Mouse (Mus musculus) left cerebral cortex, postnatal 14 days (tissue): Measurements from ENCODE around the gene 1700008O03Rik. TPM values are rescaled to one million over a fixed set of nuclear protein-coding genes. Genes with fewer than 3 reads are reported as not detected.

ENCODE experiments used
- DNase-seq, 2 experiments: peaks; one replicate each; pipeline ENCODE4 v3.0.0; 2021 to 2022; ENCODE audit warnings: low spot score in 2 of 2, mixed read lengths in 1 of 2
- intact Hi-C: fragments of 180-260 bp; cut with DNase I; formaldehyde crosslinking; loops from one replicate; pipeline ENCODE4 v1.15.1; 2025
- total RNA-seq, 2 experiments: library from RNA; stranded (reverse); gene quantifications; 2 replicates each; pipeline ENCODE4 v1.2.3; 2021

The 1700008O03Rik gene
- total RNA-seq, 2 experiments from 2014 or later = 2.3 TPM

GRCm38 (mm10) chr7:44322290-44322689 lies 63.3 kb downstream of the 1700008O03Rik start:
- DNase-seq = no peak
- intact Hi-C loops = no loop called here

GRCm38 (mm10) chr7:44320886-44321285 lies 64.7 kb downstream of the 1700008O03Rik start:
- intact Hi-C loops = no loop called here
- peak; percentile 67 to 74 for DNase-seq

GRCm38 (mm10) chr7:44317913-44318312 lies 67.7 kb downstream of the 1700008O03Rik start:
- no peak for DNase-seq
- intact Hi-C loops = loop anchor here (5.0 kb wide), 1 partner anchor 56 kb away; the partner anchor contains the start of gene Gm15517

- intact Hi-C loops = no loop called here
Measured at GRCm38 (mm10) chr7:44312484-44312883, 73.1 kb downstream of the 1700008O03Rik start.

GRCm38 (mm10) chr7:44311713-44312304 lies 73.8 kb downstream of the 1700008O03Rik start:
- intact Hi-C loops = no loop called here
- no peak for DNase-seq

More at GRCm38 (mm10) chr7:44312484-44312883, 73.1 kb downstream of the 1700008O03Rik start:
- DNase-seq = no peak

- DNase-seq = peak; percentile 73 to 81
- intact Hi-C loops = no loop called here
Measured at GRCm38 (mm10) chr7:44310878-44311712, 74.5 kb downstream of the 1700008O03Rik start.

- intact Hi-C loops = no loop called here
- DNase-seq = no peak
Measured at GRCm38 (mm10) chr7:44310285-44310877, 75.2 kb downstream of the 1700008O03Rik start.

Other genes starting within 250 kb of the 1700008O03Rik start
- gene Klk1b16, start 249.1 kb downstream of the 1700008O03Rik start, total RNA-seq = not detected
- gene Klk1b24, start 197.6 kb downstream of the 1700008O03Rik start, total RNA-seq = not detected
- not detected for gene Klk1b3, start 187.6 kb downstream of the 1700008O03Rik start, total RNA-seq
- not detected for gene Klk1b4, start 178.4 kb downstream of the 1700008O03Rik start, total RNA-seq
- not detected for gene Klk1b5, start 169.9 kb downstream of the 1700008O03Rik start, total RNA-seq
- gene Klk1, start 160.5 kb downstream of the 1700008O03Rik start, total RNA-seq = not detected
- not detected for gene Gm36864, start 149.6 kb downstream of the 1700008O03Rik start, total RNA-seq
- 1 to 10 TPM; 1.5 to 2.0 TPM for gene 1700028J19Rik, start 139.1 kb downstream of the 1700008O03Rik start, total RNA-seq
- 10 to 100 TPM; 88.7 to 94.1 TPM for gene 2410002F23Rik, start 139.1 kb downstream of the 1700008O03Rik start, total RNA-seq
- gene Acp4, start 128.4 kb downstream of the 1700008O03Rik start, total RNA-seq = not detected
- gene Gm15517, start 124.4 kb downstream of the 1700008O03Rik start, total RNA-seq = not detected
- gene Clec11a, start 78.9 kb downstream of the 1700008O03Rik start, total RNA-seq = 1 to 10 TPM; 2.6 to 3.6 TPM
- 100 to 1,000 TPM; 512 to 537 TPM for gene Shank1, start 75.6 kb downstream of the 1700008O03Rik start, total RNA-seq
- gene Syt3, start 1.7 kb downstream of the 1700008O03Rik start, total RNA-seq = 10 to 100 TPM; 77.1 to 81.9 TPM
- 100 to 1,000 TPM; 269 to 330 TPM for gene Lrrc4b, start 43.2 kb upstream of the 1700008O03Rik start, total RNA-seq
- 10 to 100 TPM; 11.2 to 13.4 TPM for gene Aspdh, start 79.6 kb upstream of the 1700008O03Rik start, total RNA-seq
- gene Josd2, start 82.2 kb upstream of the 1700008O03Rik start, total RNA-seq = 10 to 100 TPM; 60.6 to 63.2 TPM
- 100 to 1,000 TPM; 145 to 164 TPM for gene Emc10, start 110.7 kb upstream of the 1700008O03Rik start, total RNA-seq
- 10 to 100 TPM; 26.5 to 32.5 TPM for gene Fam71e1, start 110.8 kb upstream of the 1700008O03Rik start, total RNA-seq
- under 1 TPM in 1 of 2 experiments, not detected in 1; 0.30 TPM for gene Mybpc2, start 138.8 kb upstream of the 1700008O03Rik start, total RNA-seq
- gene Spib, start 146.3 kb upstream of the 1700008O03Rik start, total RNA-seq = under 1 TPM in 1 of 2 experiments, not detected in 1; 0.15 TPM
- gene Pold1, start 163.0 kb upstream of the 1700008O03Rik start, total RNA-seq = 1 to 10 TPM; 4.2 to 7.0 TPM
- 10 to 100 TPM; 51.0 to 60.7 TPM for gene Nr1h2, start 168.1 kb upstream of the 1700008O03Rik start, total RNA-seq
- not detected for gene Napsa, start 186.6 kb upstream of the 1700008O03Rik start, total RNA-seq
- 10 to 100 TPM; 74.2 to 75.5 TPM for gene Kcnc3, start 204.8 kb upstream of the 1700008O03Rik start, total RNA-seq